Comparison of ENCODE assay signal across 27 mouse cellular contexts in the genomic region with DNA sequence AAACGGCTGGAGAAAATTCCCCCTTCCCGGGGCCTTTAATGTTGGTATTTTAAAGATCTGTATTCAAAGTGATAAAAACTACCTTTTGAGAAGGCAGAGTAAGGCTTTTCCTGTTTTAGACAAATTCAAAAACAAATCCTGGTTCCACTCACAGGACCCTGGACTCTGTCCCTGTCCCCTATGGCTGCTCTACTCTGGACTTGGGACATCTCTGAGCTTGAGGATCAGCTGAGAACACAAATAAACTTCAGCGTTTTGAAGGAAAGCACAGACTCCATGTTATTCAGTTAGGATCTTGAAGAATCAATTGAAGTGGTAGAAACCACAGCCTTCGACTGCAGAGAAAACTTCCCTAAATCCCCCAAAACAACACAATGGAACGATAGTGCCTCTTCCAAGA. TPM values are rescaled to one million over a fixed set of nuclear protein-coding genes. Genes with fewer than 3 reads are reported as not detected.
DNase-seq lines count a peak whose midpoint lies in the region; ATAC-seq and TF ChIP-seq lines count a peak whose summit lies in the region.
"Had no signal": no experiment of that assay in that cellular context is flagged by ENCODE, and none has a peak within 500 bp of the region (broad histone marks: within the 10 kb centered on the region; RNA-seq: fewer than 3 reads in every experiment).

No protein-coding gene starts in this region.

- no peak for ATAC-seq in intestine, embryonic 15.5 days
- ATAC-seq in intestine, postnatal 0 days = no peak
- no peak for ATAC-seq in limb, embryonic 15.5 days (ENCODE audit: insufficient number of reproducible peaks, low FRiP score, low TSS enrichment, low read depth)
- ATAC-seq in stomach, embryonic 14.5 days (ENCODE audit: insufficient number of reproducible peaks, insufficient read depth, low FRiP score, low read depth) = no peak
- ATAC-seq in stomach, postnatal 0 days (ENCODE audit: low FRiP score, low TSS enrichment) = no peak
- ATAC-seq: forebrain, embryonic 16.5 days; midbrain, embryonic 16.5 days; Patski had no signal

- H3K27ac ChIP-seq in intestine, embryonic 15.5 days = peak overlapping the region; percentile 27; the same call in 1 of the 2 replicates
- no peak overlapping the region for H3K27ac ChIP-seq in intestine, postnatal 0 days (ENCODE audit: low read depth, low read length)
- H3K27ac ChIP-seq in limb, embryonic 15.5 days = 0 out of 2 replicates have a peak overlapping the region, but pooled peaks have one; percentile 27
- no peak overlapping the region for H3K27ac ChIP-seq in limb, embryonic 10.5 days
- peak overlapping the region; percentile 3; the same call in 1 of the 2 replicates for H3K27ac ChIP-seq in stomach, embryonic 14.5 days (ENCODE audit: low read length)
- no peak overlapping the region for H3K27ac ChIP-seq in stomach, postnatal 0 days (replicated peaks)
- H3K27ac ChIP-seq: embryonic facial prominence, embryonic 15.5 days; heart, embryonic 15.5 days; liver, embryonic 14.5 days; lung, embryonic 15.5 days had no signal

- no peak overlapping the region for H3K4me2 ChIP-seq in intestine, embryonic 15.5 days (replicated peaks)
- no peak overlapping the region for H3K4me2 ChIP-seq in intestine, postnatal 0 days (replicated peaks; ENCODE audit: low read depth)
- H3K4me2 ChIP-seq in limb, embryonic 15.5 days = no peak overlapping the region
- no peak overlapping the region for H3K4me2 ChIP-seq in stomach, embryonic 14.5 days (replicated peaks; ENCODE audit: low read depth, low read length)
- no peak overlapping the region for H3K4me2 ChIP-seq in stomach, postnatal 0 days (replicated peaks; ENCODE audit: low read depth)
- H3K4me2 ChIP-seq: embryonic facial prominence, embryonic 15.5 days; heart, embryonic 15.5 days; lung, embryonic 15.5 days had no signal

- H3K36me3 ChIP-seq in intestine, embryonic 15.5 days = no peaks in the 10 kb centered on the region
- H3K36me3 ChIP-seq in intestine, postnatal 0 days (ENCODE audit: control insufficient read depth, insufficient read depth) = no peaks in the 10 kb centered on the region; the same call in 1 of the 2 replicates
- no peaks in the 10 kb centered on the region for H3K36me3 ChIP-seq in limb, embryonic 15.5 days
- H3K36me3 ChIP-seq in limb, embryonic 10.5 days = no peaks in the 10 kb centered on the region
- no peaks in the 10 kb centered on the region for H3K36me3 ChIP-seq in stomach, embryonic 14.5 days (ENCODE audit: control insufficient read depth, insufficient read depth, low read length)
- no peaks in the 10 kb centered on the region for H3K36me3 ChIP-seq in stomach, postnatal 0 days (ENCODE audit: control insufficient read depth, insufficient read depth, low read length)
- H3K36me3 ChIP-seq: embryonic facial prominence, embryonic 15.5 days; G1E; heart, embryonic 15.5 days; hindbrain, embryonic 15.5 days; lung, embryonic 15.5 days had no signal

- intact Hi-C loops in left cerebral cortex, postnatal 25 days (cut with DNase I) = no loop called here

- H3K4me1 ChIP-seq in intestine, embryonic 15.5 days (replicated peaks) = no peaks in the 10 kb centered on the region
- 0 out of 2 replicates have a peak, but pooled peaks cover 3% of the 10 kb centered on the region for H3K4me1 ChIP-seq in intestine, postnatal 0 days (replicated peaks; ENCODE audit: control insufficient read depth, insufficient read depth, low read length)
- H3K4me1 ChIP-seq in limb, embryonic 15.5 days = peaks cover 11% of the 10 kb centered on the region; the same call in 1 of the 2 replicates
- H3K4me1 ChIP-seq in limb, embryonic 10.5 days = peaks cover 17% of the 10 kb centered on the region
- H3K4me1 ChIP-seq in stomach, embryonic 14.5 days (ENCODE audit: control insufficient read depth, insufficient read depth, low read length) = peaks cover 6% of the 10 kb centered on the region; the same call in 1 of the 2 replicates
- no peaks in the 10 kb centered on the region for H3K4me1 ChIP-seq in stomach, postnatal 0 days (replicated peaks; ENCODE audit: control insufficient read depth, insufficient read depth)
- H3K4me1 ChIP-seq: heart, embryonic 15.5 days had no signal

- H3K9ac ChIP-seq in intestine, embryonic 15.5 days = no peak overlapping the region
- no peak overlapping the region for H3K9ac ChIP-seq in intestine, postnatal 0 days (ENCODE audit: low read depth, low read length)
- H3K9ac ChIP-seq in limb, embryonic 15.5 days = no peak overlapping the region
- no peak overlapping the region for H3K9ac ChIP-seq in stomach, embryonic 14.5 days (replicated peaks; ENCODE audit: low read depth, low read length)
- H3K9ac ChIP-seq in stomach, postnatal 0 days (ENCODE audit: low read length) = no peak overlapping the region
- H3K9ac ChIP-seq: embryonic facial prominence, embryonic 15.5 days; heart, embryonic 15.5 days; hindbrain, embryonic 15.5 days; liver, embryonic 14.5 days; lung, embryonic 15.5 days had no signal

- 45% methylated on average over 5 of the region's 5 CpGs for WGBS in intestine, embryonic 15.5 days
- 55% methylated on average over 5 of the region's 5 CpGs for WGBS in intestine, postnatal 0 days
- whole genome bisulfite sequencing in limb, embryonic 15.5 days = 40% methylated on average over 5 of the region's 5 CpGs
- WGBS in limb, embryonic 10.5 days = 71% methylated on average over 5 of the region's 5 CpGs
- 50% methylated on average over 5 of the region's 5 CpGs for WGBS in stomach, embryonic 14.5 days
- 43% methylated on average over 5 of the region's 5 CpGs for WGBS in stomach, postnatal 0 days

- TF ChIP-seq CTCF in intestine, postnatal 0 days (IDR thresholded peaks at IDR 0.05; ENCODE audit: low read depth) = no peak
- no peak for TF ChIP-seq CTCF in stomach, postnatal 0 days (IDR thresholded peaks at IDR 0.05; ENCODE audit: low read depth)

- H3K9me3 ChIP-seq in intestine, embryonic 15.5 days = no peaks in the 10 kb centered on the region
- H3K9me3 ChIP-seq in intestine, postnatal 0 days (ENCODE audit: control insufficient read depth) = no peaks in the 10 kb centered on the region
- no peaks in the 10 kb centered on the region for H3K9me3 ChIP-seq in limb, embryonic 15.5 days
- no peaks in the 10 kb centered on the region for H3K9me3 ChIP-seq in limb, embryonic 10.5 days (replicated peaks)
- no peaks in the 10 kb centered on the region for H3K9me3 ChIP-seq in stomach, embryonic 14.5 days (ENCODE audit: control insufficient read depth, low read depth, low read length)
- no peaks in the 10 kb centered on the region for H3K9me3 ChIP-seq in stomach, postnatal 0 days (ENCODE audit: control insufficient read depth, low read length)
- H3K9me3 ChIP-seq: embryonic facial prominence, embryonic 15.5 days; heart, embryonic 15.5 days; hindbrain, embryonic 15.5 days; lung, embryonic 15.5 days had no signal

- no peak for TF ChIP-seq EP300 in stomach, postnatal 0 days (optimal IDR thresholded peaks at IDR 0.05)

- H3K4me3 ChIP-seq in intestine, embryonic 15.5 days (replicated peaks) = no peak overlapping the region
- H3K4me3 ChIP-seq in intestine, postnatal 0 days (ENCODE audit: low read depth, low read length) = no peak overlapping the region
- H3K4me3 ChIP-seq in limb, embryonic 15.5 days = no peak overlapping the region
- H3K4me3 ChIP-seq in limb, embryonic 10.5 days = no peak overlapping the region
- no peak overlapping the region for H3K4me3 ChIP-seq in stomach, embryonic 14.5 days (ENCODE audit: low read depth, low read length)
- H3K4me3 ChIP-seq in stomach, postnatal 0 days (ENCODE audit: low read depth, low read length) = no peak overlapping the region
- H3K4me3 ChIP-seq: embryonic facial prominence, embryonic 15.5 days; heart, embryonic 15.5 days; hindbrain, embryonic 15.5 days; lung, embryonic 15.5 days had no signal

- DNase-seq in limb, embryonic 10.5 days (ENCODE audit: low spot score) = no peak
- DNase-seq in stomach, postnatal 0 days (ENCODE audit: low spot score) = no peak
- DNase-seq in left cerebral cortex, postnatal 25 days (ENCODE audit: low spot score in 2 of 2) = no peak
- DNase-seq: adrenal gland, postnatal 36 days; B cell, adult 2 months; cerebellum, adult 11 months; cerebellum, adult 9-11 months; gastrocnemius, postnatal 36 days; heart, postnatal 36 days; lung, postnatal 36 days; right cerebral cortex, postnatal 14 days; thymus, adult 18-20 months; thymus, postnatal 36 days had no signal

- no peaks in the 10 kb centered on the region for H3K27me3 ChIP-seq in intestine, embryonic 15.5 days (replicated peaks)
- H3K27me3 ChIP-seq in intestine, postnatal 0 days (replicated peaks; ENCODE audit: control insufficient read depth, insufficient read depth, low read length) = no peaks in the 10 kb centered on the region
- H3K27me3 ChIP-seq in limb, embryonic 15.5 days = no peaks in the 10 kb centered on the region
- H3K27me3 ChIP-seq in limb, embryonic 10.5 days (ENCODE audit: low read depth, poor library complexity, severe bottlenecking) = peaks cover under 1% of the 10 kb centered on the region; the same call in 1 of the 2 replicates
- H3K27me3 ChIP-seq in stomach, embryonic 14.5 days (ENCODE audit: control insufficient read depth, insufficient read depth, low read length) = no peaks in the 10 kb centered on the region
- no peaks in the 10 kb centered on the region for H3K27me3 ChIP-seq in stomach, postnatal 0 days (ENCODE audit: control insufficient read depth, insufficient read depth, low read length)
- H3K27me3 ChIP-seq: embryonic facial prominence, embryonic 15.5 days; heart, embryonic 15.5 days; hindbrain, embryonic 15.5 days; lung, embryonic 15.5 days; Patski had no signal

RNA-seq across cellular contexts. Expression of a gene that starts 8.4 kb away (rescaled TPM):
- 10.1 and 11.5 TPM in 2 replicates for polyA plus RNA-seq in intestine, embryonic 15.5 days (2015; fragmentation: Nextera tagmentation; extraction: Ambion mirVana)
- 23.9 and 31.6 TPM in 2 replicates for polyA plus RNA-seq in intestine, postnatal 0 days (2015; fragmentation: Nextera tagmentation; extraction: Ambion mirVana)
- 8.2 and 8.3 TPM in 2 replicates for polyA plus RNA-seq in limb, embryonic 15.5 days (2015; fragmentation: Nextera tagmentation; extraction: Ambion mirVana)
- 0.58 and 0.98 TPM in 2 replicates for polyA plus RNA-seq in limb, embryonic 10.5 days (2016; fragmentation: Nextera tagmentation; extraction: Ambion mirVana)
- polyA plus RNA-seq in stomach, embryonic 14.5 days (2014; fragmentation: Nextera tagmentation; extraction: Ambion mirVana) = 12.1 and 14.7 TPM in 2 replicates
- polyA plus RNA-seq in stomach, postnatal 0 days (2015; fragmentation: Nextera tagmentation; extraction: Ambion mirVana) = 5.1 and 5.4 TPM in 2 replicates
- 10 to 100 TPM; 23.5 to 24.1 TPM for total RNA-seq in left cerebral cortex, postnatal 25 days (2021)
- total RNA-seq: CH12.LX had no signal
- polyA plus RNA-seq: G1E had no signal

Comparison
In these comparisons a context has a peak if more than half of its experiments do, and no peak if none do; other contexts are left out.
1. H3K27ac ChIP-seq: peak in intestine, embryonic 15.5 days (single experiment), limb, embryonic 15.5 days (single experiment) and stomach, embryonic 14.5 days (single experiment); none in intestine, postnatal 0 days (single experiment), limb, embryonic 10.5 days (single experiment) and stomach, postnatal 0 days (single experiment).